8 mouse cellular contexts compared by ENCODE assay signal in genomic region chr8:64206024-64206385, GRCm38 (mm10). TPM values are rescaled to one million over a fixed set of nuclear protein-coding genes. Genes with fewer than 3 reads are reported as not detected.
A peak's percentile ranks its signal among the peaks of the same experiment; 100 is the strongest.
DNase-seq lines count a peak whose midpoint lies in the region; ATAC-seq and TF ChIP-seq lines count a peak whose summit lies in the region.

Tll1 (minus strand) TSS chr8:64206271.

- no peak within 1 kb of the TSS for H3K27ac ChIP-seq in ES-Bruce4 (ENCODE audit: insufficient read depth, low read length)
- H3K27ac ChIP-seq in forebrain, embryonic 11.5 days (ENCODE audit: low read depth, low read length), result no peak within 1 kb of the TSS
- no peak within 1 kb of the TSS for H3K27ac ChIP-seq in intestine, embryonic 15.5 days
- H3K27ac ChIP-seq in liver, embryonic 14.5 days, result no peak within 1 kb of the TSS

- DNase-seq in cerebellum, adult 9-11 months, result no peak
- DNase-seq in forebrain, embryonic 11.5 days (ENCODE audit: low spot score), result no peak
- no peak for DNase-seq in liver, embryonic 14.5 days (ENCODE audit: low read depth in 3 of 3, low spot score in 3 of 3)
- peak; percentile 23 to 39 for DNase-seq in right cerebral cortex, adult 2 months (ENCODE audit: low spot score in 2 of 2)

- TF ChIP-seq CTCF in ES-Bruce4 (IDR thresholded peaks at IDR 0.05; ENCODE audit: low read depth, low read length), result no peak
- TF ChIP-seq CTCF in liver, embryonic 14.5 days (IDR thresholded peaks at IDR 0.05; ENCODE audit: low read depth), result no peak

- no peaks in the 10 kb centered on the region for H3K4me1 ChIP-seq in ES-Bruce4 (ENCODE audit: control insufficient read depth, insufficient read depth, low read length)
- no peaks in the 10 kb centered on the region; the same call in 1 of the 2 replicates for H3K4me1 ChIP-seq in forebrain, embryonic 11.5 days (replicated peaks; ENCODE audit: control insufficient read depth, insufficient read depth, low read length)
- peaks cover 3% of the 10 kb centered on the region; the same call in 1 of the 2 replicates for H3K4me1 ChIP-seq in intestine, embryonic 15.5 days (replicated peaks)
- no peaks in the 10 kb centered on the region for H3K4me1 ChIP-seq in liver, embryonic 14.5 days (replicated peaks; ENCODE audit: control insufficient read depth in 2 of 2, insufficient read depth in 2 of 2, low read length in 1 of 2)

- peak within 1 kb of the TSS; percentile 56 for H3K9ac ChIP-seq in ES-Bruce4 (ENCODE audit: low read depth, poor library complexity, severe bottlenecking)
- H3K9ac ChIP-seq in forebrain, embryonic 11.5 days (ENCODE audit: low read length), result peak within 1 kb of the TSS; percentile 58
- H3K9ac ChIP-seq in intestine, embryonic 15.5 days, result peak within 1 kb of the TSS; percentile 53
- no peak within 1 kb of the TSS for H3K9ac ChIP-seq in liver, embryonic 14.5 days (replicated peaks)

- no peak for TF ChIP-seq POLR2A in ES-Bruce4 (IDR thresholded peaks at IDR 0.05; ENCODE audit: insufficient read depth, low read length)

- no peaks in the 10 kb centered on the region for H3K9me3 ChIP-seq in ES-Bruce4 (replicated peaks; ENCODE audit: control insufficient read depth, insufficient read depth, low read length, poor library complexity, severe bottlenecking)
- no peaks in the 10 kb centered on the region for H3K9me3 ChIP-seq in forebrain, embryonic 11.5 days (ENCODE audit: control insufficient read depth, low read length)
- no peaks in the 10 kb centered on the region for H3K9me3 ChIP-seq in intestine, embryonic 15.5 days
- no peaks in the 10 kb centered on the region for H3K9me3 ChIP-seq in liver, embryonic 14.5 days (ENCODE audit: control insufficient read depth, low read length)

- H3K4me2 ChIP-seq in forebrain, embryonic 11.5 days (ENCODE audit: low read depth, low read length, severe bottlenecking), result peak within 1 kb of the TSS; percentile 97
- H3K4me2 ChIP-seq in intestine, embryonic 15.5 days (replicated peaks), result peak within 1 kb of the TSS; percentile 100
- H3K4me2 ChIP-seq in liver, embryonic 14.5 days (ENCODE audit: low read depth), result peak within 1 kb of the TSS; percentile 61

- H3K36me3 ChIP-seq in ES-Bruce4 (ENCODE audit: control insufficient read depth, insufficient read depth, low read length, poor library complexity, severe bottlenecking), result no peaks in the 10 kb centered on the region
- H3K36me3 ChIP-seq in forebrain, embryonic 11.5 days (ENCODE audit: control insufficient read depth, insufficient read depth, low read length), result no peaks in the 10 kb centered on the region
- H3K36me3 ChIP-seq in intestine, embryonic 15.5 days, result no peaks in the 10 kb centered on the region
- no peaks in the 10 kb centered on the region for H3K36me3 ChIP-seq in liver, embryonic 14.5 days (replicated peaks; ENCODE audit: control insufficient read depth, insufficient read depth, low read depth)

- under 1% methylated on average over 18 of the region's 18 CpGs for WGBS in forebrain, embryonic 11.5 days
- WGBS in intestine, embryonic 15.5 days, result under 1% methylated on average over 18 of the region's 18 CpGs
- under 1% methylated on average over 18 of the region's 18 CpGs for WGBS in liver, embryonic 14.5 days (ENCODE audit: insufficient replicate concordance)

- peak; percentile 24 for ATAC-seq in cerebellum, adult (ENCODE audit: insufficient number of reproducible peaks, low FRiP score, low TSS enrichment)
- ATAC-seq in forebrain, embryonic 11.5 days (replicated peaks; ENCODE audit: low FRiP score), result peak; percentile 29; the same call in 1 of the 2 replicates
- ATAC-seq in intestine, embryonic 15.5 days, result peak; percentile 48; the same call in 1 of the 2 replicates
- ATAC-seq in liver, embryonic 14.5 days (ENCODE audit: insufficient read depth), result no peak
- ATAC-seq in frontal cortex, adult (ENCODE audit: low TSS enrichment), result no peak

- H3K27me3 ChIP-seq in ES-Bruce4 (ENCODE audit: control insufficient read depth, insufficient read depth, low read length, poor library complexity, severe bottlenecking), result peaks cover 26% of the 10 kb centered on the region
- H3K27me3 ChIP-seq in forebrain, embryonic 11.5 days (ENCODE audit: control insufficient read depth, insufficient read depth, low read length), result peaks cover 12% of the 10 kb centered on the region
- H3K27me3 ChIP-seq in intestine, embryonic 15.5 days (replicated peaks), result no peaks in the 10 kb centered on the region
- H3K27me3 ChIP-seq in liver, embryonic 14.5 days (ENCODE audit: control insufficient read depth, insufficient read depth, low read length), result peaks cover 32% of the 10 kb centered on the region

- no peak for TF ChIP-seq EP300 in ES-Bruce4 (IDR thresholded peaks at IDR 0.05; ENCODE audit: insufficient read depth, low read depth, low read length)
- TF ChIP-seq EP300 in liver, embryonic 14.5 days (IDR thresholded peaks at IDR 0.05; ENCODE audit: low read depth), result no peak

- peak within 1 kb of the TSS; percentile 67 for H3K4me3 ChIP-seq in ES-Bruce4 (ENCODE audit: low read depth, low read length)
- peak within 1 kb of the TSS; percentile 60 for H3K4me3 ChIP-seq in forebrain, embryonic 11.5 days (ENCODE audit: low read depth, low read length)
- peak within 1 kb of the TSS; percentile 64 for H3K4me3 ChIP-seq in intestine, embryonic 15.5 days (replicated peaks)
- H3K4me3 ChIP-seq in liver, embryonic 14.5 days (ENCODE audit: insufficient read depth in 1 of 2, low read depth in 2 of 2, low read length in 2 of 2), result peak within 1 kb of the TSS; percentile 30 to 34; a peak in 3 of 4 replicates

RNA-seq across cellular contexts. Expression of gene Tll1, which starts in this region (rescaled TPM):
- 0.54 and 0.59 TPM in 2 replicates for polyA plus RNA-seq in ES-Bruce4 (2011; ENCODE audit: insufficient read depth, insufficient read length, low read depth, missing spikeins)
- 1.1 and 1.3 TPM in 2 replicates for polyA plus RNA-seq in forebrain, embryonic 11.5 days (2014; fragmentation: Nextera tagmentation; extraction: Ambion mirVana)
- 1.1 TPM in 2 replicates for polyA plus RNA-seq in intestine, embryonic 15.5 days (2015; fragmentation: Nextera tagmentation; extraction: Ambion mirVana)
- 0.01 and 0.02 TPM in 2 replicates for polyA plus RNA-seq in liver, embryonic 14.5 days (2012; rRNA removed)
- not detected in 2 replicates for polyA plus RNA-seq in liver, embryonic 14.5 days (2014; fragmentation: Nextera tagmentation; extraction: Ambion mirVana)

Comparison
In these comparisons a context has a peak if more than half of its experiments do, and no peak if none do; other contexts are left out.
1. ATAC-seq: peak in cerebellum, adult (single experiment), forebrain, embryonic 11.5 days (single experiment) and intestine, embryonic 15.5 days (single experiment); none in liver, embryonic 14.5 days (single experiment) and frontal cortex, adult (single experiment).
2. DNase-seq: peak in right cerebral cortex, adult 2 months (2 of 2); none in cerebellum, adult 9-11 months (single experiment), forebrain, embryonic 11.5 days (single experiment) and liver, embryonic 14.5 days (0 of 3).
3. Peak in every context shown above with its lines, with median percentiles within 50 percentile points of each other: H3K4me3 ChIP-seq and H3K4me2 ChIP-seq.